Mouse (Mus musculus) kidney, adult 2 months (tissue): ENCODE measurements at regions not wholly inside any gene's neighbourhood (a gene's known extent, or its start where the extent isn't known, plus 50 kb on each side); places are given as distances from the start of the nearest gene placed in this dataset.

ENCODE experiments used
- DNase-seq: peaks from one replicate; pipeline ENCODE4 v3.0.0; 2021
- H3K27ac ChIP-seq: fragments of 200-500 bp; 2 replicates; pipeline ENCODE4 v1.5.1; 2012; ENCODE audit warnings: low read depth, low read length, control low read depth, inconsistent platforms; ENCODE audit not compliant: insufficient read depth
- H3K27me3 ChIP-seq: fragments of 200-500 bp; replicated peaks from 2 replicates; pipeline ENCODE4 v1.6.1; 2012; ENCODE audit warnings: mild to moderate bottlenecking, moderate library complexity, low read length, inconsistent platforms; ENCODE audit not compliant: control insufficient read depth, insufficient read depth
- H3K36me3 ChIP-seq: fragments of 200-500 bp; 2 replicates; pipeline ENCODE4 v1.6.1; 2012; ENCODE audit warnings: mild to moderate bottlenecking, moderate library complexity, low read length, inconsistent platforms; ENCODE audit not compliant: control insufficient read depth, insufficient read depth
- H3K4me1 ChIP-seq: fragments of 200-500 bp; 2 replicates; pipeline ENCODE4 v1.6.1; 2011; ENCODE audit warnings: low read length; ENCODE audit not compliant: control insufficient read depth, insufficient read depth
- H3K4me3 ChIP-seq: fragments of 200-500 bp; 2 replicates; pipeline ENCODE4 v1.5.1; 2011; ENCODE audit warnings: mild to moderate bottlenecking, low read depth, low read length, control low read depth; ENCODE audit not compliant: insufficient read depth
- CTCF ChIP-seq: fragments of 200-500 bp; conservative IDR thresholded peaks from 2 replicates; pipeline ENCODE4 v1.5.1; 2011; ENCODE audit warnings: low read depth, mild to moderate bottlenecking, control low read depth, low read length, moderate library complexity, mixed read lengths; ENCODE audit not compliant: insufficient read depth, insufficient read length
- POLR2A ChIP-seq: fragments of 200-500 bp; IDR thresholded peaks from one replicate; pipeline ENCODE4 v1.6.1; 2011; ENCODE audit warnings: low read depth, low read length, control low read depth
- WGBS: fragments of 180-500 bp; shearing (Covaris S2); methylation state at CpG from one replicate; pipeline ENCODE4 v1.1.7; 2018; 5-methylcytosine and 5-hydroxymethylcytosine counted together

GRCm38 (mm10) chr16:67698619-67699018, 77.9 kb upstream of the Cadm2 start:
- Histone ChIP-seq H3K27ac (no peak overlapping the region), H3K4me3 (no peak overlapping the region), H3K27me3 (no peaks in the 10 kb centered on the region), H3K36me3 (no peaks in the 10 kb centered on the region), H3K4me1 (no peaks in the 10 kb centered on the region)
- TF ChIP-seq POLR2A: no peak
- no peak for TF ChIP-seq CTCF
- 49% methylated on average over 3 of the region's 3 CpGs for WGBS
- DNase-seq: no peak
